Mouse (Mus musculus) megakaryocyte, embryonic 14.5 days (primary cell): ENCODE results near the gene Nanos2.

Source experiments
- FLI1 ChIP-seq: IDR thresholded peaks from 2 replicates; pipeline ENCODE4 v1.6.1; 2012; ENCODE audit warnings: low read length, inconsistent platforms, mixed read lengths
- GATA1 ChIP-seq: IDR thresholded peaks from 3 replicates; pipeline ENCODE4 v1.6.1; 2012; ENCODE audit warnings: mixed read lengths, low read length, inconsistent platforms, borderline replicate concordance

DNA sequence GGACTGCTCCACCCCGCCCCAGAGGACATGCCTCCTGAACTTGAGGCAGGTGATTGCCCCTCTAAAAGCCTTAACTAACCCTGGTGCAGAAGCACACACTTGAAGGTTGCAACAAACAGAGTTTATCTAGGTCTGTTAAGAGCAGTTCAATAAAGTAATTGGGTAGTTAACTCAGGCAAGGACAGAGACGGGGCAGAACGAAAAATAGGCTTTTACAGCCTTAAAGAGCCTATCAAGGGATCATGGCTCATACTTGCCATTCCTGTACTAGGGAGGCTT, 14.5 kb downstream of the Nanos2 start:
- TF ChIP-seq GATA1 (no peak), FLI1 (no peak)
